Comparison of ENCODE assay signal across 16 mouse cellular contexts in the genomic region with DNA sequence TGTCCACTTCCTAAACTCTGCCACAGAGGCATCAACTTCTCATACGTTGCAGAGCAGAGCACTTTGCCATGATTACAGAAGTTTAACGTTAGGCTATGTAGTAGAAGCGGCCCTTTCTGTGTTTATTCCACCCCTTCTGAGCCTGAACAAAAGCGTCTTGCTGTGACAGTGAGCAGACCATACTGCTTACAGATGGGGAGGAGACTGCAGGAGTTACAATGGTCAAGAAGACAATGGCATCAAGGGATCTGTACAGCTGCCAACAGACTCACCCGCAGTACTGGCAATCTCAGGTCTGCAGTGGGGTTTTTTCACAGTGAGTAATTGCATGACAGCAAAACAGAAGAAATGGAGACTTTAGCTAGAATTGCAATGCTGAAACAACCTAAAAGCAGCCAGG.
DNase-seq lines count a peak whose midpoint lies in the region; ATAC-seq lines count a peak whose summit lies in the region.
"Had no signal": no experiment of that assay in that cellular context is flagged by ENCODE, and none has a peak within 500 bp of the region (broad histone marks: within the 10 kb centered on the region; RNA-seq: fewer than 3 reads in every experiment).

No protein-coding gene starts in this region.

- H3K27ac ChIP-seq in forebrain, embryonic 16.5 days (ENCODE audit: low read length) = no peak overlapping the region
- no peak overlapping the region for H3K27ac ChIP-seq in midbrain, embryonic 13.5 days
- H3K27ac ChIP-seq: liver, embryonic 13.5 days had no signal

- no peaks in the 10 kb centered on the region for H3K9me3 ChIP-seq in forebrain, embryonic 16.5 days (ENCODE audit: control insufficient read depth, low read length)
- H3K9me3 ChIP-seq in midbrain, embryonic 13.5 days = no peaks in the 10 kb centered on the region
- H3K9me3 ChIP-seq: liver, embryonic 13.5 days had no signal

- no peak overlapping the region for H3K4me2 ChIP-seq in forebrain, embryonic 16.5 days (ENCODE audit: low read length)
- no peak overlapping the region for H3K4me2 ChIP-seq in midbrain, embryonic 13.5 days (replicated peaks)
- H3K4me2 ChIP-seq: liver, embryonic 13.5 days had no signal

- DNase-seq in Muller cell, postnatal 12 days (ENCODE audit: inconsistent ontology term) = peak; percentile 54
- peak; percentile 45 for DNase-seq in ZHBTc4 (ENCODE audit: low read depth, low spot score)
- no peak for DNase-seq in ovary, postnatal 10 days (ENCODE audit: low spot score)
- no peak for DNase-seq in cerebellum, adult 11-12 months
- no peak for DNase-seq in adrenal gland, postnatal 14 days
- no peak for DNase-seq in MN1 (ENCODE audit: low spot score)
- DNase-seq: adrenal gland, adult 2 months; gastrocnemius, postnatal 10 days; kidney, postnatal 25 days; liver, embryonic 13.5 days; lung, postnatal 10 days; thymus, postnatal 25 days had no signal

- H3K4me1 ChIP-seq in forebrain, embryonic 16.5 days (replicated peaks; ENCODE audit: control insufficient read depth, insufficient read depth, low read length) = peaks cover 4% of the 10 kb centered on the region
- peaks cover 5% of the 10 kb centered on the region; the same call in 1 of the 2 replicates for H3K4me1 ChIP-seq in midbrain, embryonic 13.5 days (replicated peaks)
- H3K4me1 ChIP-seq: liver, embryonic 13.5 days had no signal

- no peaks in the 10 kb centered on the region for H3K27me3 ChIP-seq in forebrain, embryonic 16.5 days (replicated peaks; ENCODE audit: control insufficient read depth, insufficient read depth, low read length)
- no peaks in the 10 kb centered on the region; the same call in 1 of the 2 replicates for H3K27me3 ChIP-seq in midbrain, embryonic 13.5 days
- H3K27me3 ChIP-seq: liver, embryonic 13.5 days had no signal

- 12% methylated on average over 5 of the region's 5 CpGs for WGBS in forebrain, embryonic 16.5 days
- WGBS in midbrain, embryonic 13.5 days = 24% methylated on average over 5 of the region's 5 CpGs

- 0 out of 2 replicates have a peak, but pooled peaks have one; percentile 16 for ATAC-seq in forebrain, embryonic 16.5 days
- peak; percentile 87 for ATAC-seq in midbrain, embryonic 13.5 days
- ATAC-seq: intestine, postnatal 0 days; Patski had no signal

- no peak overlapping the region for H3K9ac ChIP-seq in forebrain, embryonic 16.5 days (replicated peaks; ENCODE audit: low read depth, low read length)
- no peak overlapping the region for H3K9ac ChIP-seq in midbrain, embryonic 13.5 days (replicated peaks)
- H3K9ac ChIP-seq: liver, embryonic 13.5 days had no signal

- H3K4me3 ChIP-seq in forebrain, embryonic 16.5 days (replicated peaks; ENCODE audit: low read length) = no peak overlapping the region
- H3K4me3 ChIP-seq in midbrain, embryonic 13.5 days (replicated peaks) = no peak overlapping the region
- H3K4me3 ChIP-seq: liver, embryonic 13.5 days had no signal

- H3K36me3 ChIP-seq in forebrain, embryonic 16.5 days (ENCODE audit: control insufficient read depth, insufficient read depth) = no peaks in the 10 kb centered on the region
- H3K36me3 ChIP-seq in midbrain, embryonic 13.5 days = no peaks in the 10 kb centered on the region
- H3K36me3 ChIP-seq: liver, embryonic 13.5 days had no signal

Comparison
In these comparisons a context has a peak if more than half of its experiments do, and no peak if none do; other contexts are left out.
1. DNase-seq: peak in Muller cell, postnatal 12 days (single experiment) and ZHBTc4 (single experiment); none in ovary, postnatal 10 days (single experiment), cerebellum, adult 11-12 months (single experiment), adrenal gland, postnatal 14 days (single experiment) and MN1 (single experiment).